Mouse (Mus musculus): ENCODE data around the gene Mov10l1.

DNA sequence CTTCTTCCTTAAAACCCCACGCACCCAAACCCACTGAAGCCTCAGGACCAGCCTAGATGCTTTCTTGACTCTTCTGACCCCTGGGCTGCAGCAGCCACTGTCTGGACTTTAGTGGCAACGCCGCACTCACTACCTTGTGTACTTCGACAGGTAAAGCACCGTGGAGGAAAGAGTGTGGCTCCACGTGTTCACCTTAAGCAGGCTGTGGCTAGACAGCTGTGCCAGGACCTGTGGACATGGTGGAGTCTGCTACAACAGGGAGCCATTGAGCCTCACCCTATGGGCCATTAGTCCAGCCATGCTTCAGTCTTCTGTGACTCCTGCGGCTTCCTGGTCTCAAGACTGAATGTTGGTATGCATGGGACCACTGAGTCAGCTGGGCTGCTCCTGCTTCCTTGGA lies 72.0 kb downstream of the Mov10l1 start:
- no peak for TF ChIP-seq CTCF (IDR thresholded peaks at IDR 0.05; ENCODE audit: low read depth, low read length)
- TF ChIP-seq GATA2 (IDR thresholded peaks at IDR 0.05; ENCODE audit: borderline replicate concordance, low read depth, low read length), result no peak
